Mouse (Mus musculus) ES-E14 (cell line): ENCODE measurements at regions not wholly inside any gene's neighbourhood (a gene's known extent, or its start where the extent isn't known, plus 50 kb on each side); places are given as distances from the start of the nearest gene placed in this dataset.

Experiments used
- DNase-seq: peaks from one replicate; pipeline ENCODE4 v3.0.0-alpha.2; 2013; ENCODE audit warnings: low read depth, low spot score
- H3K27ac ChIP-seq: 2 replicates; pipeline ENCODE4 v1.5.1; 2012; ENCODE audit warnings: low read depth, mild to moderate bottlenecking, low read length, moderate library complexity, mixed read lengths; ENCODE audit not compliant: poor library complexity, insufficient read depth, severe bottlenecking
- H3K36me3 ChIP-seq: 2 replicates; pipeline ENCODE4 v1.6.1; 2012; ENCODE audit warnings: mild to moderate bottlenecking, low read length, moderate library complexity, mixed read lengths; ENCODE audit not compliant: control insufficient read depth, poor library complexity, insufficient read depth, severe bottlenecking
- H3K4me1 ChIP-seq, 2 experiments: fragments of 150-350 bp in 1 of 2; sonication (generic) in 1 of 2; 2 replicates each; pipeline ENCODE4 v1.6.1; 2012; ENCODE audit warnings: low read length in 2 of 2, mild to moderate bottlenecking in 1 of 2, mixed read lengths in 1 of 2; ENCODE audit not compliant: control insufficient read depth in 2 of 2, insufficient read depth in 2 of 2, poor library complexity in 1 of 2
- H3K4me3 ChIP-seq, 2 experiments: fragments of 150-350 bp in 1 of 2; sonication (generic) in 1 of 2; 2 replicates each; pipeline ENCODE4 v1.5.1; 2012; ENCODE audit warnings: low read length in 2 of 2, low read depth in 1 of 2, mild to moderate bottlenecking in 1 of 2, mixed read lengths in 1 of 2; ENCODE audit not compliant: insufficient read depth in 1 of 2, poor library complexity in 1 of 2, severe bottlenecking in 1 of 2
- H3K9ac ChIP-seq: 2 replicates; pipeline ENCODE4 v1.6.1; 2012; ENCODE audit warnings: low read depth, mild to moderate bottlenecking, low read length, mixed read lengths; ENCODE audit not compliant: poor library complexity, insufficient read depth, severe bottlenecking
- H3K9me3 ChIP-seq: fragments of 150-350 bp; sonication (generic); 2 replicates; pipeline ENCODE4 v1.6.1; 2012; ENCODE audit warnings: low read depth, mild to moderate bottlenecking, low read length; ENCODE audit not compliant: control insufficient read depth, insufficient read depth
- CHD2 ChIP-seq: IDR thresholded peaks from 2 replicates; pipeline ENCODE4 v1.6.1; 2014; ENCODE audit warnings: mild to moderate bottlenecking, low read depth, low read length, inconsistent platforms
- HCFC1 ChIP-seq: IDR thresholded peaks from 2 replicates; pipeline ENCODE4 v1.6.1; 2012; ENCODE audit warnings: low read length, inconsistent platforms, borderline replicate concordance; ENCODE audit not compliant: insufficient read depth
- MAFK ChIP-seq: IDR thresholded peaks from 2 replicates; pipeline ENCODE4 v1.6.1; 2014; ENCODE audit warnings: mild to moderate bottlenecking, low read depth, low read length, inconsistent platforms; ENCODE audit not compliant: insufficient read depth
- ZC3H11A ChIP-seq: IDR thresholded peaks from 2 replicates; pipeline ENCODE4 v1.6.1; 2012; ENCODE audit warnings: low read depth, mild to moderate bottlenecking, inconsistent platforms, low read length, borderline replicate concordance
- ZNF384 ChIP-seq: IDR thresholded peaks from 2 replicates; pipeline ENCODE4 v1.6.1; 2012; ENCODE audit warnings: low read depth, low read length, inconsistent platforms
- in situ Hi-C, 2 experiments: fragments of 600-800 bp; cut with MboI; formaldehyde crosslinking; loops; one replicate each; pipeline ENCODE4 v1.15.1; 2025; ENCODE audit warnings: low sequenced_read_pairs in 2 of 2, inconsistent platforms in 1 of 2; ENCODE audit not compliant: unreplicated experiment in 2 of 2

DNA sequence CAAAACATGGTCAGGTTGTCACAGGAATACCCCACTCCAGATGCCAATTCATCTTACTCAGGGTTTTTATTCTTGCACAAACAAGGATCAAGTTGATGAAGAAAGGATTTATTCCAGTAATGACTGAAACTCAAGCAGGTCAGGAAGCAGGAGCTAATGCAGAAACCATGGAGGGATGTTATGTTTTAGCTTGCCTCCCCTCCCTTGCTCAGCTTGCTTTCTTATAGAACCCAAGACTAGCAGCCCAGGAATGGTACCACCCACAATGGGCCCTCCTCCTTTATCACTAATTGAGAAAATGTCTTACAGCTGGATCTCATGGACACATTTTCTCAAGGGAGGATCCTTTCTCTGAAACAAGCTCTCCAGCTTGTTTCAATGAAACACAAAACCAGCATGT is 175.2 kb upstream of the Dsel start:
- no peak overlapping the region for H3K27ac ChIP-seq
- H3K9me3 ChIP-seq: no peaks in the 10 kb centered on the region
- no peak overlapping the region for H3K9ac ChIP-seq
- no peaks in the 10 kb centered on the region for H3K4me1 ChIP-seq
- in situ Hi-C loops: no loop called here
- H3K36me3 ChIP-seq: no peaks in the 10 kb centered on the region
- H3K4me3 ChIP-seq: no peak overlapping the region
- no peak for TF ChIP-seq CHD2
- no peak for TF ChIP-seq HCFC1
- no peak for TF ChIP-seq ZC3H11A
- no peak for TF ChIP-seq ZNF384
- no peak for TF ChIP-seq MAFK
- no peak for DNase-seq

DNA sequence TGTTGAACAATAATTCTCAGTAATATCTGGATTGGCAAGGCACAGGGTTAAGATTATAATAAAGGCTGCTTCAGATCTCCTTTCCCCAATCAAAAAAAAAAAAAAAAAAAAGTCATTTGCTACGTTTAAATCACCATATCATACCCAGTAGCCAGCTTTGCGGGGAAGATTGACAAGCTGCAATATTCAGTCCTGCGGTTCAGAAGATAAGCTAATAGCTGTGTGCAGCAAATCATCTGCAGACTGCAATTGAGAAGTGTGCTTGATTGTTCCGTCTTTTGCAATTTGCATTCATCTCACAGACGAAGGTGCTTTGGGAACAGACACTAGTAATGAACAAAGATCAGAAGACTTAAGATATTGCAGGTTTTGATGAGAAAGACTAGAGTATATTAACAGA is 163.8 kb upstream of the Dsel start:
- in situ Hi-C loops: no loop called here

More for the DNA sequence above, 163.8 kb upstream of the Dsel start:
- TF ChIP-seq HCFC1: no peak
- TF ChIP-seq MAFK: no peak
- no peak for TF ChIP-seq ZNF384
- no peak for TF ChIP-seq ZC3H11A
- Histone ChIP-seq H3K9ac (no peak overlapping the region), H3K4me1 (no peaks in the 10 kb centered on the region), H3K27ac (no peak overlapping the region), H3K36me3 (no peaks in the 10 kb centered on the region), H3K4me3 (no peak overlapping the region), H3K9me3 (no peaks in the 10 kb centered on the region)
- no peak for DNase-seq
